Mouse (Mus musculus) heart, adult 2 months (tissue): ENCODE measurements around the gene Fam19a3. TPM values are rescaled to one million over a fixed set of nuclear protein-coding genes. Genes with fewer than 3 reads are reported as not detected.

Experiments used
- DNase-seq, 2 experiments: peaks; one replicate each; pipeline ENCODE4 v3.0.0; 2021
- H3K27ac ChIP-seq: fragments of 200-600 bp; 2 replicates; pipeline ENCODE4 v1.8.1; 2022
- H3K27me3 ChIP-seq: fragments of 200-500 bp; 2 replicates; pipeline ENCODE4 v1.6.1; 2012; ENCODE audit warnings: mild to moderate bottlenecking, low read length, inconsistent platforms, mixed read lengths; ENCODE audit not compliant: control insufficient read depth, insufficient read depth
- H3K36me3 ChIP-seq: fragments of 200-500 bp; 2 replicates; pipeline ENCODE4 v1.6.1; 2012; ENCODE audit warnings: low read length, inconsistent platforms; ENCODE audit not compliant: control insufficient read depth, insufficient read depth
- H3K4me1 ChIP-seq: fragments of 200-500 bp; 2 replicates; pipeline ENCODE4 v1.6.1; 2011; ENCODE audit warnings: low read length; ENCODE audit not compliant: control insufficient read depth, insufficient read depth
- H3K4me3 ChIP-seq: fragments of 200-600 bp; 2 replicates; pipeline ENCODE4 v1.8.1; 2022
- H3K79me2 ChIP-seq: fragments of 200-500 bp; replicated peaks from 2 replicates; pipeline ENCODE4 v1.6.1; 2012; ENCODE audit warnings: mild to moderate bottlenecking, inconsistent platforms, low read length, moderate library complexity, mixed read lengths; ENCODE audit not compliant: control insufficient read depth, insufficient read depth
- H3K9ac ChIP-seq: fragments of 200-500 bp; 2 replicates; pipeline ENCODE4 v1.6.1; 2012; ENCODE audit warnings: low read depth, mild to moderate bottlenecking, control low read depth, inconsistent platforms, low read length, mixed read lengths
- CTCF ChIP-seq: fragments of 200-600 bp; IDR thresholded peaks from 2 replicates; pipeline ENCODE4 v1.8.1; 2022; ENCODE audit warnings: antibody characterized with exemption, mild to moderate bottlenecking, moderate library complexity
- EP300 ChIP-seq: fragments of 200-500 bp; IDR thresholded peaks from 2 replicates; pipeline ENCODE4 v1.6.1; 2011; ENCODE audit warnings: low read depth, low read length, control low read depth; ENCODE audit not compliant: insufficient read depth
- POLR2A ChIP-seq: fragments of 200-500 bp; IDR thresholded peaks from 2 replicates; pipeline ENCODE4 v1.6.1; 2011; ENCODE audit warnings: mild to moderate bottlenecking, low read depth, low read length, control low read depth; ENCODE audit not compliant: insufficient read depth
- WGBS: fragments of 180-500 bp; shearing (Covaris S2); methylation state at CpG from one replicate; pipeline ENCODE4 v1.1.7; 2018; 5-methylcytosine and 5-hydroxymethylcytosine counted together
- intact Hi-C: fragments of 180-260 bp; cut with DNase I; formaldehyde crosslinking; loops from one replicate; pipeline ENCODE4 v1.15.1; 2025
- polyA plus RNA-seq: library from polyadenylated mRNA; depleted of rRNA; stranded (reverse); fragments of >200 nt; gene quantifications from 2 replicates; pipeline ENCODE4 v1.2.3, GENCODE M21; 2012; rRNA removed
- total RNA-seq, 2 experiments: library from RNA; stranded (reverse); gene quantifications; 2 replicates each; pipeline ENCODE4 v1.2.3; 2021

Gene Fam19a3
- total and polyA plus RNA-seq, 3 experiments: 1.2 to 2.4 (median 1.4) TPM

- H3K36me3 ChIP-seq: no peaks in the 10 kb centered on the region
- H3K4me3 ChIP-seq: no peak overlapping the region
- H3K9ac ChIP-seq: no peak overlapping the region
- TF ChIP-seq EP300: no peak
- TF ChIP-seq POLR2A: no peak
- no peak for TF ChIP-seq CTCF
- H3K79me2 ChIP-seq: no peaks in the 10 kb centered on the region
- no peaks in the 10 kb centered on the region for H3K4me1 ChIP-seq
- WGBS: 71% methylated on average over 1 of the region's 1 CpGs
- no peak for DNase-seq
- no peak overlapping the region for H3K27ac ChIP-seq
- H3K27me3 ChIP-seq: no peaks in the 10 kb centered on the region
- intact Hi-C loops: no loop called here
Measured at GRCm38 (mm10) chr3:104743864-104744263, 37.8 kb downstream of the Fam19a3 start.

GRCm38 (mm10) chr3:104743161-104743560 lies 38.5 kb downstream of the Fam19a3 start:
- no peak for DNase-seq
- Histone ChIP-seq H3K4me3 (no peak overlapping the region), H3K27me3 (no peaks in the 10 kb centered on the region), H3K36me3 (no peaks in the 10 kb centered on the region), H3K79me2 (no peaks in the 10 kb centered on the region), H3K9ac (no peak overlapping the region), H3K4me1 (no peaks in the 10 kb centered on the region), H3K27ac (no peak overlapping the region)
- TF ChIP-seq POLR2A (no peak), EP300 (no peak), CTCF (no peak)
- intact Hi-C loops: no loop called here
- WGBS: 54% methylated on average over 1 of the region's 1 CpGs

DNA sequence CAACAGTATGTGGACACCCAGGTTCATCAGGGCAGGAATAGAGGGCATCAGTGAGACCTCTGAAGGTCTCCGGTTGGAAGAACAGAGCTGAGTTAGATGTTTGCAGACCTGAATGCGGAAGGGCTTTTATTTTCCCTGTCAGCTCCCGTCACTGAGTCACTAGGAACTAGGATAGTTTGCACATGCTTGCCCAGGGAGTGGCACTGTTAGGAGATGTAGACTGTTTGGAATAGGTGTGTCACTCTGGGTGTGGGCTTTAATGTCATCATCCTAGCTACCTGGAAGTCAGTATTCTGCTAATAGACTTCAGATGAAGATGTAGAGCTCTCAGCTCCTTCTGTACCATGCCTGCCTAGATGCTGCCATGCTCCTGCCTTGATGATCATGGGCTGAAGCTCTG lies 39.7 kb downstream of the Fam19a3 start:
- Histone ChIP-seq H3K79me2 (no peaks in the 10 kb centered on the region), H3K9ac (no peak overlapping the region), H3K4me3 (no peak overlapping the region), H3K27ac (no peak overlapping the region), H3K36me3 (no peaks in the 10 kb centered on the region), H3K4me1 (no peaks in the 10 kb centered on the region), H3K27me3 (no peaks in the 10 kb centered on the region)
- WGBS: 96% methylated on average over 3 of the region's 3 CpGs
- no peak for DNase-seq
- TF ChIP-seq CTCF (no peak), POLR2A (no peak), EP300 (no peak)
- intact Hi-C loops: no loop called here

DNA sequence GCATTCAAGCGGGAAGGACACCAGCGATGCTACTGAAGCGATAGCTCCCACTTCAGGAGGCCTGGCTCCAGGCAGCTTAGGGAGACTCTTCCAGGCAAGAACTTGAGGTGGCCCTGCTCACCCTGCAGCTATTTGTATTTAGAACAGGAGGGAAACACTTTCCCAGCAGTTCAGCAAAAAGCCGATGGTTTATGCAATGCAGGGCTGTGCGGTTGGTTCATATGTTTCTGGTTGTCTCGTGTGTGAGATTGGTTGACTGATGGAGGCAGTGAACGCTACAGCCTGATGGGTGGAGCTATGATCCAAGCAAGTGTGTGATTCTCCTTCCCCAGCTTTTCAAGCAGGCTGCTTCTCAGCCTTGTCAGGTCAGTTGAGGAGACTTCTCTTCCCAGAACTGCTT lies 47.0 kb downstream of the Fam19a3 start:
- no peak overlapping the region for H3K27ac ChIP-seq
- 63% methylated on average over 7 of the region's 7 CpGs for WGBS
- no peaks in the 10 kb centered on the region for H3K4me1 ChIP-seq

DNA sequence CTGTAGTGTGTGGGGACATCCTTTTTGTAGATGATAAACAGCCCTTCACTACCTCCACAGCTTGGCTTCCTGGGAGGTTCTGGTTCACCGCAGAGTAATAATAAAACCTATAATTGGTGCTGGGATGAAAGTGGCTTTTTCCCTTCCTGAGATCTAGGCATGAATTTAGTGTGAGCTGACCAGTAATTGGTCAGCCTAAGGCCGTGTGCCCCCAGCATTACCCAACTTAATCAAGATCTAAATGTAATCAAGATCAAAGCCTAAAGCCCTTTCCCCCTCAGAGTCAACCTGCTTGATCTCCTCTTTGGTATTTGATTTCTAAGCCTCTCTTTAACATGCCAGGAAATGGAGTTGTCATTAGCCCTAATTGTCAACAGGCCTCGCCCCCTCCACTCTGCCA lies 48.7 kb downstream of the Fam19a3 start:
- no peaks in the 10 kb centered on the region for H3K4me1 ChIP-seq
- intact Hi-C loops: no loop called here
- no peak for TF ChIP-seq EP300
- TF ChIP-seq POLR2A: no peak
- TF ChIP-seq CTCF: no peak
- no peaks in the 10 kb centered on the region for H3K79me2 ChIP-seq
- H3K4me3 ChIP-seq: no peak overlapping the region
- no peak for DNase-seq
- 70% methylated on average over 3 of the region's 3 CpGs for WGBS
- H3K9ac ChIP-seq: no peak overlapping the region
- H3K27ac ChIP-seq: no peak overlapping the region
- H3K27me3 ChIP-seq: no peaks in the 10 kb centered on the region
- no peaks in the 10 kb centered on the region for H3K36me3 ChIP-seq

More for the DNA sequence above, 47.0 kb downstream of the Fam19a3 start:
- no peaks in the 10 kb centered on the region for H3K79me2 ChIP-seq
- intact Hi-C loops: no loop called here
- no peaks in the 10 kb centered on the region for H3K27me3 ChIP-seq
- no peak overlapping the region for H3K9ac ChIP-seq
- no peaks in the 10 kb centered on the region for H3K36me3 ChIP-seq
- H3K4me3 ChIP-seq: no peak overlapping the region
- DNase-seq: no peak
- TF ChIP-seq EP300: no peak
- TF ChIP-seq POLR2A: no peak
- no peak for TF ChIP-seq CTCF

GRCm38 (mm10) chr3:104729270-104729839 lies 52.3 kb downstream of the Fam19a3 start:
- Histone ChIP-seq H3K27me3 (no peaks in the 10 kb centered on the region), H3K79me2 (no peaks in the 10 kb centered on the region), H3K9ac (no peak overlapping the region), H3K27ac (no peak overlapping the region), H3K36me3 (no peaks in the 10 kb centered on the region), H3K4me3 (no peak overlapping the region), H3K4me1 (no peaks in the 10 kb centered on the region)
- WGBS: 54% methylated on average over 6 of the region's 6 CpGs
- DNase-seq: no peak
- intact Hi-C loops: no loop called here
- no peak for TF ChIP-seq EP300
- TF ChIP-seq POLR2A: no peak
- TF ChIP-seq CTCF: no peak

Other genes starting within 250 kb of the Fam19a3 start
- 100 to 1,000 TPM; 157 to 177 TPM for gene Slc16a1, start 143.2 kb downstream of the Fam19a3 start, total RNA-seq
- gene Slc16a1, start 143.2 kb downstream of the Fam19a3 start, polyA plus RNA-seq: 91.9 and 179 TPM in 2 replicates
- 10 to 100 TPM; 17.5 to 20.1 TPM for gene Ppm1j, start 784 bp downstream of the Fam19a3 start, total RNA-seq
- gene Ppm1j, start 784 bp downstream of the Fam19a3 start, polyA plus RNA-seq: 42.4 and 47.6 TPM in 2 replicates
- gene Rhoc, start 6.5 kb upstream of the Fam19a3 start, total RNA-seq: 10 to 100 TPM; 83.8 to 89.9 TPM
- 85.3 and 101 TPM in 2 replicates for gene Rhoc, start 6.5 kb upstream of the Fam19a3 start, polyA plus RNA-seq
- 1 to 10 TPM; 4.6 to 5.9 TPM for gene Mov10, start 36.7 kb upstream of the Fam19a3 start, total RNA-seq
- 5.7 and 7.4 TPM in 2 replicates for gene Mov10, start 36.7 kb upstream of the Fam19a3 start, polyA plus RNA-seq
- gene St7l, start 82.2 kb upstream of the Fam19a3 start, total RNA-seq: 10 to 100 TPM; 16.7 to 19.3 TPM
- gene St7l, start 82.2 kb upstream of the Fam19a3 start, polyA plus RNA-seq: 3.7 and 7.2 TPM in 2 replicates
- gene Capza1, start 82.7 kb upstream of the Fam19a3 start, total RNA-seq: 10 to 100 TPM; 30.1 to 36.6 TPM
- gene Capza1, start 82.7 kb upstream of the Fam19a3 start, polyA plus RNA-seq: 18.3 and 32.1 TPM in 2 replicates
- gene Wnt2b, start 180.1 kb upstream of the Fam19a3 start, total RNA-seq: under 1 TPM; 0.76 to 0.77 TPM
- gene Wnt2b, start 180.1 kb upstream of the Fam19a3 start, polyA plus RNA-seq: 0.51 and 0.94 TPM in 2 replicates